27 mouse cellular contexts compared by ENCODE assay signal in the genomic region with DNA sequence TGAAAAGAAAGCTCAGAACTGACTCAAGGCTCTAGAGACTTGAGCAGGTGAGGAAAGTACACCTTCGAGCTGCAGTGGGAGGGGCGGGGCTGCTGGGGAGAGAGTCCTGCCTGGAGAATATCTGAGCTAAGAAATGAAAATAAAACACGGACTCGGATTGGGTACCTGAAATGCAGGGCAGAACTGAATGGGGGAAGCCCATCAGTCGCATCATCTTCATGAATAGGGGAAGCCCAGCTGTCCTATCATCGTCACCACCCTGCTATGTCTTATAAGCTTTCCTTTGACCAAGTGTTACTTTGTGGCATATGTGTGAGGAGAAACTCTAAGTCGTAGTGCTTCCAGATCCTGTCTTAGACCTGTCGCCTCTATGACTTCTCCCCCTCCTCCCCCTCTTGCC.
"Had no signal": no experiment of that assay in that cellular context is flagged by ENCODE, and none has a peak within 500 bp of the region (broad histone marks: within the 10 kb centered on the region; RNA-seq: fewer than 3 reads in every experiment).

No protein-coding gene starts in this region.

- DNase-seq: gastrocnemius, adult 2 months; gastrocnemius, postnatal 10 days; gastrocnemius, postnatal 36 days; heart, adult 11 months; heart, adult 2 months; heart, postnatal 14 days; heart, postnatal 36 days; kidney, adult 11 months; kidney, adult 2 months; kidney, adult 9 months; kidney, postnatal 14 days; kidney, postnatal 36 days; liver; liver, embryonic 13.5 days had no signal

- H3K27me3 ChIP-seq: heart, embryonic 13.5 days; heart, embryonic 15.5 days; hindbrain, embryonic 13.5 days; hindbrain, embryonic 15.5 days; kidney, embryonic 15.5 days; limb, embryonic 12.5 days; liver, embryonic 13.5 days had no signal

- H3K9ac ChIP-seq: heart, embryonic 13.5 days; heart, embryonic 15.5 days; hindbrain, embryonic 13.5 days; hindbrain, embryonic 15.5 days; kidney, embryonic 15.5 days; limb, embryonic 12.5 days; liver, embryonic 13.5 days had no signal

- H3K27ac ChIP-seq: gastrocnemius, adult 2 months; heart, adult 2 months; heart, embryonic 13.5 days; heart, embryonic 15.5 days; hindbrain, embryonic 13.5 days; hindbrain, embryonic 15.5 days; hindbrain, postnatal 0 days; kidney, embryonic 15.5 days; kidney, postnatal 0 days; layer of hippocampus, adult 2 months; left cerebral cortex, adult 2 months; limb, embryonic 10.5 days; limb, embryonic 12.5 days; liver, embryonic 13.5 days had no signal

- H3K4me2 ChIP-seq: heart, embryonic 11.5 days; heart, embryonic 13.5 days; heart, embryonic 15.5 days; hindbrain, embryonic 13.5 days; hindbrain, embryonic 15.5 days; kidney, embryonic 15.5 days; limb, embryonic 12.5 days; liver, embryonic 11.5 days; liver, embryonic 13.5 days had no signal

- H3K9me3 ChIP-seq: heart, embryonic 13.5 days; heart, embryonic 15.5 days; hindbrain, embryonic 13.5 days; hindbrain, embryonic 15.5 days; kidney, embryonic 15.5 days; limb, embryonic 10.5 days; limb, embryonic 12.5 days; liver, embryonic 13.5 days had no signal

- H3K36me3 ChIP-seq: heart, embryonic 13.5 days; heart, embryonic 15.5 days; hindbrain, embryonic 13.5 days; hindbrain, embryonic 15.5 days; kidney, embryonic 15.5 days; limb, embryonic 10.5 days; limb, embryonic 12.5 days; liver, embryonic 13.5 days had no signal

- H3K4me3 ChIP-seq: gastrocnemius, adult 2 months; heart, adult 2 months; heart, embryonic 13.5 days; heart, embryonic 15.5 days; hindbrain, embryonic 13.5 days; hindbrain, embryonic 15.5 days; kidney, embryonic 15.5 days; layer of hippocampus, adult 2 months; left cerebral cortex, adult 2 months; limb, embryonic 10.5 days; limb, embryonic 12.5 days; liver, embryonic 13.5 days had no signal

- H3K4me1 ChIP-seq: hindbrain, embryonic 13.5 days; hindbrain, embryonic 15.5 days; kidney, embryonic 15.5 days; limb, embryonic 12.5 days; liver, embryonic 13.5 days had no signal
